Mouse (Mus musculus) frontal cortex, adult 2 months (tissue): ENCODE data around the gene Tbx15. TPM values are rescaled to one million over a fixed set of nuclear protein-coding genes. Genes with fewer than 3 reads are reported as not detected.

Experiments used
- DNase-seq, 2 experiments: peaks; one replicate each; pipeline ENCODE4 v3.0.0; 2022; ENCODE audit warnings: low spot score in 1 of 2; ENCODE audit errors: extremely low spot score in 1 of 2
- polyA plus RNA-seq: library from polyadenylated mRNA; depleted of rRNA; stranded (reverse); fragments of >200 nt; gene quantifications from 2 replicates; pipeline ENCODE4 v1.2.3, GENCODE M21; 2012; rRNA removed

Gene Tbx15
- 0.95 and 0.96 TPM in 2 replicates for polyA plus RNA-seq

- no peak for DNase-seq
These were observed at the start of gene Tbx15 for GRCm38 (mm10) chr3:99240213-99240720. TSS of gene Tbx15 (plus strand) at chr3:99240381.

- DNase-seq = no peak
These were observed 46.6 kb upstream of the Tbx15 start for GRCm38 (mm10) chr3:99193576-99193975.

DNA sequence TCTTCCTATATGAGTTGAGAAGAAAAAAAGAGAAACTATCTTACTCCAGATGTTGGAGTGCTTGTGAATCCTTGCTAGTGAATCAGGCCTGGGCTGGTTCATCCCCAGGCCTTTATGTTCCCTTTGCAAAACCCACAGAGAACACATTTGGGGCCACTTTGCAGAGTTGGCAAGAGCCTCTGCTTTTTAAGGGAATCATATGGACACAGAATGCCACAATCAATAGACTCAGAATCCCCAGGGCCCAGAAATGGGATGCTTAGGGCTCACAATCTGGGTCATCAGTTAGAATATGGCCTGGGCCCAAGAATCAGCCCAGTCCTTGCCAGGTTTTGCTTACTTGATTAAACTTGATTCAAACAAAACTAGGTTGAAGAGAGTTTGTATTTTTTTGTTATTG, 36.9 kb upstream of the Tbx15 start:
- DNase-seq = no peak

DNA sequence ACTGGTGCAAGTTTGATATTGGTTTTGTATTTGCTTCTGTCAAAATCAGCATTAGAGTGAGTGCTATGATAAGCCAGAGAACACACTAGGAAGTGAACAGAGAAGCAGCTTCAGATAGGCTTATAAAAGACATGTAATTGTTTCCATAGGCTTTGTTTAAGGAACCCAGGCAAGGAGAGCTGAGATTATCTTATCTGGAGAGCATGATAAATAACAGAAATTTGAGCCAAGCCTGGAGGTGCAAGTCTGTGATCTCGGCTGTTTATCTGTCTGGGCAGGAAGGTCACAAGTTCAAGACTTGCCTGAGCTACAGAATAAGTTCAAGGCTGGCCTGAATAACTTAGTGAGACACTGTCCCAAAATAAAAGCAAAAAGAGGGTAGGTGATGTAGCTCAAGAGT, 31.8 kb upstream of the Tbx15 start:
- no peak for DNase-seq

GRCm38 (mm10) chr3:99211105-99211698, 29.0 kb upstream of the Tbx15 start:
- DNase-seq = no peak

DNA sequence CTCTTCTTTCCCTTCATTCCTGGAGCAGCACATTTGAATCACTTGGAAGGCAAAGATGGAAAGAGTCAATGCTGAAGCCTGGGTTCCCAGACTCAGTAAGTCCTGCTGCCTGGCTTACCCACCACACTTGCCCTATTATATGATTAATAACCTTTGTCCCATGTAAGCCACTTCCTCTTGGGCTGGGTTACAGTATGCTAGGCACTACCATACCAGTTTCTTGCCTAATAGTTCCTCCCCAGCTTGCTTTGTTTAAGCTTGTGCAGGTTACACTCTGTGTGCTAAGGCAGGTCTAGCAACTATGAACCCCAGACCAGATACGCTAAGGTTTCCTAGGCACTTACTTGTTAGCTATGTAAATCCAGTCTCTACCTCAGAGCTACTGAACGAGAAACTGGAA, 12.4 kb upstream of the Tbx15 start:
- no peak for DNase-seq

DNA sequence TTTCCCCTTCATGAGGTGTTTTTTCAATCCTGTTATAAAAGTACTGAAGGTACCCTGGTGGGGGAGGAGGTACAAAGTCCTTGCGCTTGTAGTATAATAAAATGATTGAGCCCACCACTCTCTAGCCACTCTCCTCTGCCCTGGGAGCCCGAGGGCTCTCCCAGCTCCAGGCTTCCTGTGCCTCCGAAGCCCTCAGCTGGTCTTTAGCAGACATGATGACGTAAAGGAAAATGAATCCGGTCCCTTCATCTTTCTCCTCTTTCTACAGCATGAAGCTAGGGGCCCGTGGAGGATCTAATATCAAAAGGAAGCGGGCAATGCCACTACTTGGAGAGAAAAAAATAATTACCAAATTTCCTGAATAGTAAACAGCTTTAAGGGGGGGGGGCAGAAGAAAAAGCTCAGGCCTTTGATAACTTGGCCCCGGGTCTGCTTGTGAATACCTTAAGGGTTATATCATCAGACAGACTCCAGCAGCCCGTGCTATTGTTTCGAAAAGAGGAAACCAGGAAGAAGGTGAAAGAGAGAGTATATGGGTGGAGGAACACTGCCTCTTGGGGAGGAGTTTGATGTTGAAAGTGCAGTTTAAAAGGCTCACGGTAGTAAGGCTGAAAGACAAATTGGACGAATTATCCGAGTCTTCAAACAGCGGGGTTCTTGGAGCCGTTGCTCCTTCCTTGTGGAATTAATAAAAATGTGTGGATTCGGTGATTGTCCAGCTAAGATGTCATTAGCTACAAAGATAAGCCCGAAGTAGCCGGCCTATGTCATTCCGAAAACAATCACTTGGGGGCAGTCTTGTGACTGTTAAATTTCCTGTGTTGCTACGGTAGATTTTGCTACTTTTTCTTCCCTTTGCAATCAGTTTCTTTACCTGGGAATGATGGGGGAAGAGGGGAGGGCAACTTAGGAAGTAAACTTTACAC, 6.5 kb upstream of the Tbx15 start:
- peak in 1 of 2 experiments; percentile 71 for DNase-seq

GRCm38 (mm10) chr3:99234319-99234869, 5.8 kb upstream of the Tbx15 start:
- DNase-seq = no peak

GRCm38 (mm10) chr3:99235116-99235803, 4.9 kb upstream of the Tbx15 start:
- no peak for DNase-seq

DNA sequence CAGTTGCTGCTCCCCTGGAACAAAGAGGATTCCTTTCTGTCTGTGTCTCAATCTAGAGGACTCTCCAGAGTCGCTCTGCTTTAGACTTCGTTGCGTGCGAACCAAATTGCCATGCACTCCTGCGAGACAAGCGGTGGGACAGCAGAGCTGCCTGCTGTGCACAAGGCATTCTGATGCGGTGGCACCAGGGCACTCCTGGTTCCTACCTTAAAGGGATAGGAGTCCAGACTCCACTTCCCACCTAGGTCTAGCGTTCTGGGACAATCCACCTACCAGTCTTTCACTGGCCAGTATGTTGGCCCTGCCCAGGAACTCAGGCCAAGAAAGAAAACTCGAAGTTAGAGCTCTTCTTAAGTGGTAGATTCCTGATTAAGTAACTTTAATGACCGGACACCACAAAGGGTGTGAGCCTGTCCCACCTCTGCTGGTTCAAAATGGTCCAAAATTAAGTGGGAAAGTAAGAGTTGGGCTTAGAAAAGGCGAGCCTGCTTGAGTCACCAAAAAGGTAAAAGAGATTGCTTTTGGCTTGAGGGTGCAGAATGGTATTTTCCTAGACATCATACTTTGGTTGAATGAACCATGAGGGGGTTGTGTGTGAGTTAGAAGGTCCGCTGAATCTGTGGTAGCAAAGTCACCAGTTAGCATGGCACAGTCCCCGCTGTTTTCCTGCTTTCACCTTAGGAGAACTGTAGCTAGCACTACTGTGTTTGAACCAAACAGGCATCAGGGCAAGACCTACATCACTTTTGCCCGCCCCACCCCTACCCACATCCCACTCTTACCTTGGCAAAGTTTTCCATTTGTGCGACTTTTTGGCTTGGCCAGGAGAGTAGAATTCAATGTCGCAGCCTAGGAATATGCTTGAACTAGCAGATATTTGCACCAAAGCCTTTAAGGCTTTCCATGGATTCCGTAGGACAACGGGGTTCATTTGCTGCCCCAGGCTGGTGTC, 4.1 kb upstream of the Tbx15 start:
- no peak for DNase-seq

DNA sequence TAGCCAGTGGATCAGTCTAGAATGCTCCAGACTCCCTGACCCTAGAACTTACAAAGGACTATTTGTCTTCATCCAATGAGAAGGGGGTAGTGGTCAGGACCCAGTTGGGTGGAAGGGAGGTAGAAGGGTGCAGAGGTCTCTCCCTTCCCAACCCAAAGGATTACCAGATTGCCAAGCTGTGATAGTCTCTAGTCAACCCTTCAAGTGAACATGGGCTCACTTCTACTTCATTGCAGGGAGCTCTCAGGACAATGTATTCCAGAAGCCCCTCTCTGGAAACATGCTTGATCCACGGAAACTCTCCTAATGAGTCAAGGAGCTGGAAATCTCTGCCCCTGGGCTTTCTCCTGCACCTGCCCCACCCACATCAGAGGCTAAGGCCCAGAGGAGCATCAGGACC, 1.5 kb upstream of the Tbx15 start:
- no peak for DNase-seq

DNA sequence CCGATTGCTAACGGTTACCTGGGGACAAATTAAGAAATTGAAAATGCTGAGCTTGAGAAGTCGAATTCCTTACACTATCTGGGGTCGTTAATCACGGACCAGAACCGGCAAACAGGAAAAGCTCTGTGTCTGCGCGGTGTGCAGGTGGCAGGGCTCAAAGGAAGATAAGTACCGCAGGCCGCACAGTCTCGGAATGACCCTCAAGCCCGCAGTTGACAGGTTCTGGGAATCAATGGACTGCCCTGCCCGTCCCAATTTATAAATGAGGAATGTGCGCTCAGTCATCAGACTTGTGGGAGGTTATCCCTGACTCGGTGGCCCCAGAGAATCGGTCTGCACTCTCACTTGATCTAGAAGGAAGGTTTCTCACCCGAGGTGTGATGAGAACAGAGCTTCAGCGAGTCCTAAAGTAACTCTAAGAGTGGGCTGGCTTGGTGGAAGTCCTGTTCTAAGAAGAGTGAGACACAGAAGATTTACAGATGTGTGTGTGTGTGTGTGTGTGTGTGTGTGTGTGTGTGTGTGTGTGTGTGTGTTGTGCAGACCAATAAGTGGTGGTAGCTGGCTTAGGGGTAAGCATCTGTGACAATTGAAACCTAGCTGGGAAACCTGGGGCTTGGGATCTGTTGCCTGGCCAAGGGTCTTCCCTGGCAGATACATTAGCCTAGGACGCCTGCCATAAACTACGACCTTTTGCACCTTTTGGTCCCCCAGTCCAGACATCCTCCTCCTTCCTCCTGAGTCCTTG, 708 bp upstream of the Tbx15 start:
- no peak for DNase-seq

DNA sequence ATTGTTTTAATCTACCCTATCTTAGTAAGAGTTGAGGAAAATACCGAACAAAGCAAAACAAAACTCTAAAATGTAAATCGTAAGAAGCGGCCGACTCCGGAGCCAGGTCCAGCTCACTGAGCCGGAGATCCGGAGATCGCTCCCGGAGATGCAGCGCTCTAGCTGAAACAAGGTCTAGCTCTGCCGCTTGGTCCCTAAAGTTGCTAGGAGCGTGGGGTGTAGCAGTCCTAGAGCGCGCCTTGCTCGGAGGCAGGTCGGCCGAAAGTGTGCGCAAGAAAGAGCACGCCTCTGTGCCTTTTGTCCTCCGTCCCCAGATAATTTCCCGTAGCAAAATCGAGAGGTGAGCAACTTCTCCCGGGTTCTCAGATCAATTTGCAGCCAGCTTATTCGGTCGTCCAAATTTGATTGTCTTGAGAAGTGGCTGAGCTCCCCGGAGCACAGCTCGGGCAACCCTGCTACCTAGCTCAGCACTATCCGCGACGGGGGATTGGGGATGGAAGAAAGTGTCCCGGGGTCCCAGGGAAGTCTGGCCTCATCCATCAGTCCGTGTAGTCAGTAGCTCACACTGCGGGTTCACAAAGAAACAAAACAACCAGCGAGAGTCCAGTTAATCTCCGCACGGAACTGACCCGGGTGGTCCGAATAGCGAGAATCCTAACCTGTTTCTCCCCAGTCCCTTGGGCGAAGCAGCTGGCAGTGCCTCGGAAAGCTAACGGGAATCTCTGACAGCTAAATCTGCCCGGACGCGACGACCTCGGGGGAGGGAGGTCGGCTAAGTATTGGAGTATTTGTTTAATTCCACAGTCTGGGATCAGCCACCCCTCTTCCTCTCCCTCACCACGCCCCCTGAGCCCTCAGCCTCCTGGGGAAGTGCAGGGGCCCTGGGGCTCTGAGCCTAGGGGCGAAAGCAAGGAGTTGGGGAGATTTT, 894 bp downstream of the Tbx15 start:
- no peak for DNase-seq

GRCm38 (mm10) chr3:99242481-99242880, 2.3 kb downstream of the Tbx15 start:
- DNase-seq = no peak

DNA sequence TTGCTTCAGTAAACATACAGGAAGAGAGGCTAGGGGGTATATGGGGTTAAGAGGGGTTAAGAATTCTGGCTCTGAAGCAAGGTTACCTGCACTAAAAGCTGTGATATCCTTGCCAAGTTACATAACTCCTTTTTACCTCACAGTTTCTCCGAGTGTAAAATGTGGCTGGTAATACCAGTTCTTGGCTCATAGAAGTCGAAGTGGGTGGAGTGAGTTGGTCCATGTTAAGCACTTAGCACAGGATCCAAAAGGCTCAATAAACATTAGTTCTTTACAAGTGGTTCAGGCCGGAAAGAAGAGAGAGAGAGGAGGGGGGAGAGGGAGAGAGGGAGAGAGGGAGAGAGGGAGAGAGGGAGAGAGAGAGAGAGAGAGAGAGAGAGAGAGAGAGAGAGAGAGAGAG, 5.2 kb downstream of the Tbx15 start:
- DNase-seq = no peak

DNA sequence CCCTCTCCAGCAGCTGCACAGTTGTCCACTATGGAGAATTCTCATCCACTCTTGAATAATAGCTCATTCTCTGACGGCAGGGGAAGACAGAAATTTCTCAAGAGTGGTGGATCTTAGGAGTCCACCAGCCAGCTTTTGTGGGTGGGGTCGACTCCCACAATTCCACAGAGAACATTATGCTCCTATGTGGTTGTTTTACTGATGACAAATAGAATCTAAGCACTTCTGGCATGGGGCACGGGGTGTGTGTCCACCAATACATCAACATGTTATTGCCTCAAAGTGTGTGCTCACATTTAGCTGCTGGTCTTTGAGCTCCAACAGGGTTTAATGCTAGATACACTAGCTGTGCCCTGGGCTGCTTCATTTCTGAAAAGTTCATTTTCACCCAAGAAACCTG, 6.4 kb downstream of the Tbx15 start:
- no peak for DNase-seq

GRCm38 (mm10) chr3:99247586-99247985, 7.4 kb downstream of the Tbx15 start:
- DNase-seq = no peak
